Mouse (Mus musculus) G1E (cell line): ENCODE data around the gene Dock4.

Experiments used
- CTCF ChIP-seq: IDR thresholded peaks from 2 replicates; pipeline ENCODE4 v1.5.1; 2012; ENCODE audit warnings: low read depth, low read length, inconsistent platforms, mixed read lengths
- GATA1 ChIP-seq: IDR thresholded peaks from 2 replicates; pipeline ENCODE4 v1.6.1; 2012; ENCODE audit warnings: borderline replicate concordance, low read length, inconsistent platforms, mixed read lengths
- GATA2 ChIP-seq: IDR thresholded peaks from 2 replicates; pipeline ENCODE4 v1.6.1; 2012; ENCODE audit warnings: low read depth, low read length, inconsistent platforms, borderline replicate concordance
- POLR2AphosphoS5 ChIP-seq: IDR thresholded peaks from 2 replicates; pipeline ENCODE4 v1.6.1; 2012; ENCODE audit warnings: low read depth, low read length, inconsistent platforms; ENCODE audit not compliant: insufficient replicate concordance

- TF ChIP-seq CTCF (no peak), POLR2AphosphoS5 (no peak), GATA2 (no peak), GATA1 (no peak)
Measured at GRCm38 (mm10) chr12:40805257-40805656, 359.5 kb downstream of the Dock4 start.
